Mouse (Mus musculus): Measurements from ENCODE around the gene Tdpoz1. TPM values are rescaled to one million over a fixed set of nuclear protein-coding genes. Genes with fewer than 3 reads are reported as not detected.

Tdpoz1 gene
- not detected in 2 replicates for polyA plus RNA-seq (2012; rRNA removed)

DNA sequence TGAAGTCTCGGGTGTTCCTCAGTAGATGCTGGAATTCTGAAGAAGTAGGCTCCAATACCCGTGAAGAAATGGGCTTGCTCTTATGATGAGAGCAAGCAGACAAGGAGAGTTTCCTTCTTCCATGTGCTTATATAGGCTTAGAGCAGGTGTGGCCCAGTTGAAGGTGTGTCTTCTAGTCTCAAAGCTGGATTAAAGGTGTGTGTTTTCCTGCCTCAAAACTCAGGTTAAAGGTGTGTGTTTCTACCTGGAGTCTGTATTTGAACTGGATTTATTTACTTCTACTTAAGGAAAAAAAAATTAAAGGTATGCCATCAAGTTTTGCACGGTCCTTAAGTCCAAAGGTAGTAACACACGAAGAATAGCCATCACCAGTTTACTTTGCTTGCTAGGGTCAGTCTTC, at the start of gene Tdpoz1:
Gene Tdpoz1 (minus strand): TSS at position 101 of the 400 bp plus-strand sequence.

DNA sequence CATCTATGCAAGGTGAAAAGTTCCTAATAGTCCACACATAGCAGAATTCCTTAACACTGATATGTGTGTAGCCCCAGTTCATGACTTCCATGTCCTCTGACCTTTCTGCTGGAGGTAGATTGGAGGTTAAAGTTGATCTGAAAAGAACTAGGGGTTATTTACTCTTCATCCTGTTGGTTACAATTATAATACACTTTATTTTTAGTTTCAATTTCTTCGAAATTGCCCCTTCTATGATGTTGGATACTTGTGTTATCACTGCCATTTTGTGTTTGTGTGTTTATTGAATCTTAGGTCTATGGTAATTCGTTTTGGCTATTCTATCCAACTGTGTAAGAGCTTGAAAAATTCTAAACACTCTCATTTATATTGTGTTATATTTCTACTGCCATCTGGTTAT, 16.9 kb upstream of the Tdpoz1 start, which contains the start of gene Gm37596:
Gene Gm37596 (minus strand): TSS at position 101 of the 400 bp plus-strand sequence.

DNA sequence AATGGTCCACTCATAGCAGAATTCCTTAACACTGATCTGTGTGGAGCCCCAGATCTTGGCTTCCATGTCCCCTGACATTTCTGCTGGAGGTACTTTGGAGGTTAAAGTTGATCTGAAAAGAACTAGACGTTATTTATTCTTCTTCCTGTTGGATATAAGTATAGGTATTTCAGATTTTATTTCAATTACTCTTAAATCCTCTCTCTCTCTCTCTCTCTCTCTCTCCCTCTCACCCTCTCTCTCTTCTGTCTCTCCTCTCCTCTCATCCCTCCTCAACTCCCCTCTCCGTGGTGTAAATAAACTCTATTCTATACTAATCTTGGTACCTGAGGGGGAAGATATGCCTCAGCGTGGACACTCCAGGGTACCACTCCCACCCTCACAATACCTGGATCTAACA, 23.5 kb downstream of the Tdpoz1 start, which contains the start of gene Tdpoz2:
Gene Tdpoz2 (minus strand): TSS at position 101 of the 400 bp plus-strand sequence.

Other genes with a start within 250 kb of the Tdpoz1 start
- 0.08 and 0.15 TPM in 2 replicates for gene Tchh, start 234.0 kb downstream of the Tdpoz1 start, polyA plus RNA-seq (2012; rRNA removed)
- not detected in 2 replicates for gene Tchhl1, start 207.6 kb downstream of the Tdpoz1 start, polyA plus RNA-seq (2012; rRNA removed)
- gene S100a11, start 155.8 kb downstream of the Tdpoz1 start, polyA plus RNA-seq (2012; rRNA removed): 39.5 and 106 TPM in 2 replicates
- 48.0 and 49.3 TPM in 2 replicates for gene S100a10, start 121.2 kb downstream of the Tdpoz1 start, polyA plus RNA-seq (2012; rRNA removed)
- gene Tdpoz2, start 23.6 kb downstream of the Tdpoz1 start, polyA plus RNA-seq (2012; rRNA removed): not detected in 2 replicates
- not detected in 2 replicates for gene Gm37596, start 16.8 kb upstream of the Tdpoz1 start, polyA plus RNA-seq (2012; rRNA removed)
- not detected in 2 replicates for gene Gm5773, start 96.7 kb upstream of the Tdpoz1 start, polyA plus RNA-seq (2012; rRNA removed)
- not detected in 2 replicates for gene Tdpoz4, start 120.1 kb upstream of the Tdpoz1 start, polyA plus RNA-seq (2012; rRNA removed)
- gene Tdpoz3, start 149.7 kb upstream of the Tdpoz1 start, polyA plus RNA-seq (2012; rRNA removed): not detected in 2 replicates

Measured in ovary, adult 2 months (tissue).